Mouse (Mus musculus) lung, postnatal 14 days (tissue): ENCODE results near the gene Tns2.
"Not testable (repeated sequence)": the region's sequence is repeated elsewhere in the genome, so short reads cannot be mapped to it uniquely, and the experiment has no call there.

Experiments used
- DNase-seq: peaks from one replicate; pipeline ENCODE4 v3.0.0; 2021

Gene Tns2

GRCm38 (mm10) chr15:102144274-102144711, 44.1 kb downstream of the Tns2 start, which contains the start of gene Igfbp6:
TSS of gene Igfbp6 (plus strand) at chr15:102144362.
- DNase-seq, result peak; percentile 23

- DNase-seq, result no peak
These were observed 44.5 kb downstream of the Tns2 start for GRCm38 (mm10) chr15:102144726-102145125.

- DNase-seq, result peak; percentile 11
These were observed 45.1 kb downstream of the Tns2 start for GRCm38 (mm10) chr15:102145330-102145729.

GRCm38 (mm10) chr15:102146089-102146488, 45.9 kb downstream of the Tns2 start:
- no peak for DNase-seq

- peak; percentile 63 for DNase-seq
These were observed 46.7 kb downstream of the Tns2 start for GRCm38 (mm10) chr15:102146882-102147281.

- no peak for DNase-seq
These were observed 47.6 kb downstream of the Tns2 start for GRCm38 (mm10) chr15:102147674-102148402.

- no peak for DNase-seq
These were observed 49.3 kb downstream of the Tns2 start for GRCm38 (mm10) chr15:102149561-102149960.

- peak; percentile 55 for DNase-seq
These were observed 50.3 kb downstream of the Tns2 start, which contains the start of gene Soat2 for GRCm38 (mm10) chr15:102150301-102151135. TSS of gene Soat2 (plus strand) at chr15:102150526.

- no peak for DNase-seq
These were observed 52.4 kb downstream of the Tns2 start for GRCm38 (mm10) chr15:102152646-102153045.

GRCm38 (mm10) chr15:102155006-102155405, 54.8 kb downstream of the Tns2 start:
- DNase-seq, result not testable (repeated sequence)

GRCm38 (mm10) chr15:102156836-102157235, 56.6 kb downstream of the Tns2 start:
- no peak for DNase-seq

GRCm38 (mm10) chr15:102160415-102161060, 60.3 kb downstream of the Tns2 start:
- DNase-seq, result no peak

GRCm38 (mm10) chr15:102163900-102164693, 63.9 kb downstream of the Tns2 start:
- no peak for DNase-seq

- DNase-seq, result no peak
These were observed 65.4 kb downstream of the Tns2 start for GRCm38 (mm10) chr15:102165468-102166100.
